In genomic region chr1:182459436-182459835, GRCm38 (mm10) we compare ENCODE assay signal across 29 mouse cellular contexts. TPM values are rescaled to one million over a fixed set of nuclear protein-coding genes. Genes with fewer than 3 reads are reported as not detected.
DNase-seq lines count a peak whose midpoint lies in the region; ATAC-seq and TF ChIP-seq lines count a peak whose summit lies in the region.
"Had no signal": no experiment of that assay in that cellular context is flagged by ENCODE, and none has a peak within 500 bp of the region (broad histone marks: within the 10 kb centered on the region; RNA-seq: fewer than 3 reads in every experiment).

No protein-coding gene starts in this region.

- no peak for TF ChIP-seq CTCF in kidney, postnatal 0 days (IDR thresholded peaks at IDR 0.05; ENCODE audit: low read depth)
- no peak for TF ChIP-seq CTCF in olfactory bulb, adult 2 months (IDR thresholded peaks at IDR 0.05; ENCODE audit: insufficient read depth, low read depth, low read length)

- no peak for ATAC-seq in hindbrain, embryonic 12.5 days (ENCODE audit: low FRiP score)
- no peak for ATAC-seq in hindbrain, embryonic 16.5 days
- no peak for ATAC-seq in kidney, postnatal 0 days (replicated peaks; ENCODE audit: low FRiP score, low read depth)
- ATAC-seq in midbrain, embryonic 14.5 days (ENCODE audit: low FRiP score, low TSS enrichment) = no peak
- ATAC-seq in forebrain, embryonic 15.5 days (replicated peaks) = no peak
- ATAC-seq: inflammation-experienced regulatory T-cells, adult 6 months; midbrain, embryonic 15.5 days; Patski had no signal

- TF ChIP-seq POLR2A in olfactory bulb, adult 2 months (IDR thresholded peaks at IDR 0.05; ENCODE audit: insufficient read depth, low read depth, low read length) = no peak

- no peak overlapping the region for H3K4me2 ChIP-seq in hindbrain, embryonic 12.5 days (replicated peaks)
- no peak overlapping the region for H3K4me2 ChIP-seq in hindbrain, embryonic 16.5 days (ENCODE audit: low read length)
- no peak overlapping the region for H3K4me2 ChIP-seq in kidney, postnatal 0 days (ENCODE audit: low read length)
- H3K4me2 ChIP-seq in midbrain, embryonic 14.5 days (ENCODE audit: low read length) = no peak overlapping the region
- H3K4me2 ChIP-seq in forebrain, embryonic 15.5 days (replicated peaks) = no peak overlapping the region
- H3K4me2 ChIP-seq: embryonic facial prominence, embryonic 13.5 days; forebrain, embryonic 12.5 days; heart, embryonic 15.5 days; limb, embryonic 13.5 days; midbrain, embryonic 15.5 days; neural tube, embryonic 15.5 days had no signal

- H3K27ac ChIP-seq in hindbrain, embryonic 12.5 days = peak overlapping the region; percentile 46; the same call in 1 of the 2 replicates
- H3K27ac ChIP-seq in hindbrain, embryonic 16.5 days (ENCODE audit: low read depth, low read length) = no peak overlapping the region
- peak overlapping the region; percentile 88 for H3K27ac ChIP-seq in kidney, postnatal 0 days
- H3K27ac ChIP-seq in midbrain, embryonic 10.5 days (replicated peaks) = peak overlapping the region; percentile 49; the same call in 1 of the 2 replicates
- no peak overlapping the region for H3K27ac ChIP-seq in midbrain, embryonic 14.5 days (replicated peaks; ENCODE audit: low read depth, low read length)
- H3K27ac ChIP-seq in olfactory bulb, adult 2 months (ENCODE audit: insufficient read depth, low read depth, low read length) = peak overlapping the region; percentile 42
- no peak overlapping the region for H3K27ac ChIP-seq in forebrain, embryonic 15.5 days (replicated peaks)
- H3K27ac ChIP-seq: forebrain, embryonic 12.5 days; limb, embryonic 13.5 days had no signal

- DNase-seq in kidney, postnatal 0 days (ENCODE audit: low spot score) = no peak
- no peak for DNase-seq in kidney, adult 11 months
- DNase-seq in midbrain, embryonic 10.5 days (ENCODE audit: low spot score) = no peak
- DNase-seq in midbrain, embryonic 14.5 days = no peak
- DNase-seq: adrenal gland, postnatal 36 days; B cell, adult 2 months; cerebellum, adult 9-10 months; gastrocnemius, postnatal 36 days; heart, postnatal 36 days; kidney, postnatal 14 days; layer of hippocampus, adult 9-11 months; lung, adult 18-20 months; thymus, postnatal 14 days had no signal

- 64% methylated on average over 8 of the region's 8 CpGs for WGBS in hindbrain, embryonic 12.5 days
- WGBS in hindbrain, embryonic 16.5 days = 83% methylated on average over 8 of the region's 8 CpGs
- WGBS in kidney, postnatal 0 days = 64% methylated on average over 8 of the region's 8 CpGs
- WGBS in midbrain, embryonic 10.5 days = 82% methylated on average over 8 of the region's 8 CpGs
- WGBS in midbrain, embryonic 14.5 days = 84% methylated on average over 8 of the region's 8 CpGs
- 82% methylated on average over 8 of the region's 8 CpGs for WGBS in olfactory bulb, adult 2 months
- 92% methylated on average over 8 of the region's 8 CpGs for WGBS in forebrain, embryonic 15.5 days

- 0 out of 2 replicates have a peak, but pooled peaks cover 3% of the 10 kb centered on the region for H3K4me1 ChIP-seq in hindbrain, embryonic 12.5 days
- H3K4me1 ChIP-seq in hindbrain, embryonic 16.5 days (ENCODE audit: control insufficient read depth, insufficient read depth, low read depth, low read length) = peaks cover 10% of the 10 kb centered on the region
- peaks cover 44% of the 10 kb centered on the region for H3K4me1 ChIP-seq in kidney, postnatal 0 days (replicated peaks; ENCODE audit: insufficient read depth, low read length)
- peaks cover 18% of the 10 kb centered on the region for H3K4me1 ChIP-seq in midbrain, embryonic 10.5 days
- no peaks in the 10 kb centered on the region for H3K4me1 ChIP-seq in midbrain, embryonic 14.5 days (ENCODE audit: control insufficient read depth, insufficient read depth, low read length)
- H3K4me1 ChIP-seq in olfactory bulb, adult 2 months (ENCODE audit: control insufficient read depth, insufficient read depth, low read length) = peaks cover 26% of the 10 kb centered on the region
- peaks cover 12% of the 10 kb centered on the region for H3K4me1 ChIP-seq in forebrain, embryonic 15.5 days
- H3K4me1 ChIP-seq: embryonic facial prominence, embryonic 13.5 days; forebrain, embryonic 12.5 days; limb, embryonic 13.5 days had no signal

- no peaks in the 10 kb centered on the region for H3K9me3 ChIP-seq in hindbrain, embryonic 12.5 days (replicated peaks)
- H3K9me3 ChIP-seq in hindbrain, embryonic 16.5 days (ENCODE audit: control insufficient read depth, low read length) = no peaks in the 10 kb centered on the region
- H3K9me3 ChIP-seq in kidney, postnatal 0 days (replicated peaks; ENCODE audit: low read length) = no peaks in the 10 kb centered on the region
- H3K9me3 ChIP-seq in midbrain, embryonic 10.5 days (replicated peaks) = no peaks in the 10 kb centered on the region
- no peaks in the 10 kb centered on the region for H3K9me3 ChIP-seq in midbrain, embryonic 14.5 days (ENCODE audit: control insufficient read depth, low read length)
- H3K9me3 ChIP-seq in forebrain, embryonic 15.5 days = no peaks in the 10 kb centered on the region
- H3K9me3 ChIP-seq: embryonic facial prominence, embryonic 13.5 days; forebrain, embryonic 12.5 days; G1E; heart, embryonic 15.5 days; limb, embryonic 13.5 days; midbrain, embryonic 15.5 days; neural tube, embryonic 15.5 days had no signal

- no peak overlapping the region for H3K4me3 ChIP-seq in hindbrain, embryonic 12.5 days
- no peak overlapping the region for H3K4me3 ChIP-seq in hindbrain, embryonic 16.5 days (ENCODE audit: low read length)
- no peak overlapping the region for H3K4me3 ChIP-seq in kidney, postnatal 0 days (replicated peaks; ENCODE audit: low read depth, low read length)
- no peak overlapping the region for H3K4me3 ChIP-seq in midbrain, embryonic 10.5 days
- no peak overlapping the region for H3K4me3 ChIP-seq in midbrain, embryonic 14.5 days (replicated peaks; ENCODE audit: low read depth, low read length)
- no peak overlapping the region for H3K4me3 ChIP-seq in olfactory bulb, adult 2 months (ENCODE audit: insufficient read depth, low read depth, low read length)
- no peak overlapping the region for H3K4me3 ChIP-seq in forebrain, embryonic 15.5 days
- H3K4me3 ChIP-seq: embryonic facial prominence, embryonic 13.5 days; erythroblast, embryonic 14.5 days; forebrain, embryonic 12.5 days; heart, embryonic 15.5 days; limb, embryonic 13.5 days; midbrain, embryonic 15.5 days; myocyte; neural tube, embryonic 15.5 days had no signal

- no peaks in the 10 kb centered on the region for H3K27me3 ChIP-seq in hindbrain, embryonic 12.5 days
- H3K27me3 ChIP-seq in hindbrain, embryonic 16.5 days (replicated peaks; ENCODE audit: control insufficient read depth, insufficient read depth, low read length) = no peaks in the 10 kb centered on the region
- H3K27me3 ChIP-seq in kidney, postnatal 0 days (ENCODE audit: insufficient read depth, low read length) = no peaks in the 10 kb centered on the region
- H3K27me3 ChIP-seq in midbrain, embryonic 10.5 days (ENCODE audit: low read depth, poor library complexity, severe bottlenecking) = no peaks in the 10 kb centered on the region
- no peaks in the 10 kb centered on the region for H3K27me3 ChIP-seq in midbrain, embryonic 14.5 days (ENCODE audit: control insufficient read depth, insufficient read depth, low read length)
- no peaks in the 10 kb centered on the region for H3K27me3 ChIP-seq in forebrain, embryonic 15.5 days
- H3K27me3 ChIP-seq: CH12.LX; embryonic facial prominence, embryonic 13.5 days; forebrain, embryonic 12.5 days; heart, embryonic 15.5 days; limb, embryonic 13.5 days; midbrain, embryonic 15.5 days; neural tube, embryonic 15.5 days; Patski had no signal

- no peak overlapping the region for H3K9ac ChIP-seq in hindbrain, embryonic 12.5 days
- H3K9ac ChIP-seq in hindbrain, embryonic 16.5 days (ENCODE audit: low read depth, low read length) = no peak overlapping the region
- H3K9ac ChIP-seq in kidney, postnatal 0 days (ENCODE audit: low read depth, low read length) = no peak overlapping the region
- H3K9ac ChIP-seq in midbrain, embryonic 14.5 days (replicated peaks; ENCODE audit: low read length) = no peak overlapping the region
- H3K9ac ChIP-seq in forebrain, embryonic 15.5 days (replicated peaks) = no peak overlapping the region
- H3K9ac ChIP-seq: embryonic facial prominence, embryonic 13.5 days; forebrain, embryonic 12.5 days; heart, embryonic 15.5 days; limb, embryonic 13.5 days; midbrain, embryonic 15.5 days; neural tube, embryonic 15.5 days had no signal

- peaks cover 41% of the 10 kb centered on the region for H3K36me3 ChIP-seq in hindbrain, embryonic 12.5 days
- 0 out of 2 replicates have a peak, but pooled peaks cover 9% of the 10 kb centered on the region for H3K36me3 ChIP-seq in hindbrain, embryonic 16.5 days (ENCODE audit: control insufficient read depth, insufficient read depth, low read length)
- H3K36me3 ChIP-seq in kidney, postnatal 0 days (ENCODE audit: insufficient read depth, low read length) = peaks cover 26% of the 10 kb centered on the region
- peaks cover 73% of the 10 kb centered on the region for H3K36me3 ChIP-seq in midbrain, embryonic 10.5 days
- H3K36me3 ChIP-seq in midbrain, embryonic 14.5 days (ENCODE audit: control insufficient read depth, insufficient read depth, low read length) = peaks cover 50% of the 10 kb centered on the region
- H3K36me3 ChIP-seq in forebrain, embryonic 15.5 days = peaks cover 31% of the 10 kb centered on the region

RNA-seq across cellular contexts. Expression of gene Trp53bp2, which starts 50.5 kb away (rescaled TPM):
- polyA plus RNA-seq in hindbrain, embryonic 12.5 days (2016; fragmentation: Nextera tagmentation; extraction: Ambion mirVana) = 31.9 and 32.7 TPM in 2 replicates
- 13.8 and 17.8 TPM in 2 replicates for polyA plus RNA-seq in hindbrain, embryonic 16.5 days (2015; fragmentation: Nextera tagmentation; extraction: Ambion mirVana)
- polyA plus RNA-seq in kidney, postnatal 0 days (2015; fragmentation: Nextera tagmentation; extraction: Ambion mirVana) = 26.1 and 26.7 TPM in 2 replicates
- 24.7 and 28.9 TPM in 2 replicates for polyA plus RNA-seq in midbrain, embryonic 10.5 days (2016; fragmentation: Nextera tagmentation; extraction: Ambion mirVana)
- polyA plus RNA-seq in midbrain, embryonic 14.5 days (2014; fragmentation: Nextera tagmentation; extraction: Ambion mirVana) = 13.9 and 25.5 TPM in 2 replicates
- polyA plus RNA-seq in olfactory bulb, adult 2 months (2012; ENCODE audit: insufficient read depth, insufficient read length, low replicate concordance, missing spikeins) = not detected in 2 replicates
- polyA plus RNA-seq in forebrain, embryonic 15.5 days (2015; fragmentation: Nextera tagmentation; extraction: Ambion mirVana) = 26.5 and 26.9 TPM in 2 replicates

RNA-seq across cellular contexts. Expression of gene Capn2, which starts 58.0 kb away (rescaled TPM):
- 136 and 138 TPM in 2 replicates for polyA plus RNA-seq in hindbrain, embryonic 12.5 days (2016; fragmentation: Nextera tagmentation; extraction: Ambion mirVana)
- 93.9 and 102 TPM in 2 replicates for polyA plus RNA-seq in hindbrain, embryonic 16.5 days (2015; fragmentation: Nextera tagmentation; extraction: Ambion mirVana)
- 95.1 and 106 TPM in 2 replicates for polyA plus RNA-seq in kidney, postnatal 0 days (2015; fragmentation: Nextera tagmentation; extraction: Ambion mirVana)
- 83.2 and 93.6 TPM in 2 replicates for polyA plus RNA-seq in midbrain, embryonic 10.5 days (2016; fragmentation: Nextera tagmentation; extraction: Ambion mirVana)
- polyA plus RNA-seq in midbrain, embryonic 14.5 days (2014; fragmentation: Nextera tagmentation; extraction: Ambion mirVana) = 57.9 and 68.7 TPM in 2 replicates
- not detected in 2 replicates for polyA plus RNA-seq in olfactory bulb, adult 2 months (2012; ENCODE audit: insufficient read depth, insufficient read length, low replicate concordance, missing spikeins)
- 70.3 and 72.9 TPM in 2 replicates for polyA plus RNA-seq in forebrain, embryonic 15.5 days (2015; fragmentation: Nextera tagmentation; extraction: Ambion mirVana)
- polyA plus RNA-seq: G1E had no signal

Comparison
In these comparisons a context has a peak if more than half of its experiments do, and no peak if none do; other contexts are left out.
1. H3K27ac ChIP-seq: peak in hindbrain, embryonic 12.5 days (single experiment), kidney, postnatal 0 days (single experiment), midbrain, embryonic 10.5 days (single experiment) and olfactory bulb, adult 2 months (single experiment); none in hindbrain, embryonic 16.5 days (single experiment), midbrain, embryonic 14.5 days (single experiment) and forebrain, embryonic 15.5 days (single experiment).